Mouse (Mus musculus) small intestine, adult 10 weeks (tissue): ENCODE data around the gene Gm45808. TPM values are rescaled to one million over a fixed set of nuclear protein-coding genes. Genes with fewer than 3 reads are reported as not detected.

Experiments
- polyA plus RNA-seq: library from polyadenylated mRNA; stranded (reverse); fragments of 350-450 nt; fragmentation: Illumina TruSeq; extraction: RNeasy Lipid Tissue Mini Kit (QIAGEN cat#74804); gene quantifications from one replicate; pipeline ENCODE4 v1.2.3, GENCODE M21; 2014; ENCODE audit warnings: low replicate concordance

The Gm45808 gene
- not detected for polyA plus RNA-seq

DNA sequence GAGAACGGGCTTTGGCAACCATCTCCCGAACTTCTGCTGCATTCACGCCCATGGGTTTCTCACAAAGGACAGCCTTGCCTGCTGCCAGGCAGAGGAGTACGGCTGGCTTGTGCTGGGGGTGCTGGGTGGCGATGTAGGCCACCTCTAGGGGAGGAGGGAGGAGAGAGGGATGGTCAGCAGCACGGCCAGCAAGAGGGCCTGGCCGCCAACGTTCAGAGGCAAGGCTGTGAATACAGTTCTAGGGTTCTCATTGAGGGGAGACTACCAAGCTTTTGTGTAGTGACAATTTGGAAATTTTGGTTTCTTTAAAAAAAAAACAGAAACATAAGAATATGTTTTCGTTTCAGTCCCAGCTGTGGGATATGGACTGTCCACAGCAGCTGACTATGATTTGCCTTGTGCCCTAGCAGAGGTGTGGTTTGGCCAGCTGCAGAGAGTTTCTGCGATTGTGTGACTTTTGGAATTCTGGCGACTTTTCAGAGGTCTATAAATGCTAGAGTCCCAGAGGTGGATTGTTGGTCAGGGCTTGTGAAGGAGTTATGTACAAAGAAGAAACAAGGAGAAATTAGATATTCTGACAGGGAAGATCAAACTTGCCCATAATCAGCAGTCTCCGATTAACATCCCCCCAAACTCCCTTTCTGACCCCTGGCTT, at the start of gene Gm45808:
Gene Gm45808 (minus strand): TSS at position 51 of the 655 bp plus-strand sequence.

DNA sequence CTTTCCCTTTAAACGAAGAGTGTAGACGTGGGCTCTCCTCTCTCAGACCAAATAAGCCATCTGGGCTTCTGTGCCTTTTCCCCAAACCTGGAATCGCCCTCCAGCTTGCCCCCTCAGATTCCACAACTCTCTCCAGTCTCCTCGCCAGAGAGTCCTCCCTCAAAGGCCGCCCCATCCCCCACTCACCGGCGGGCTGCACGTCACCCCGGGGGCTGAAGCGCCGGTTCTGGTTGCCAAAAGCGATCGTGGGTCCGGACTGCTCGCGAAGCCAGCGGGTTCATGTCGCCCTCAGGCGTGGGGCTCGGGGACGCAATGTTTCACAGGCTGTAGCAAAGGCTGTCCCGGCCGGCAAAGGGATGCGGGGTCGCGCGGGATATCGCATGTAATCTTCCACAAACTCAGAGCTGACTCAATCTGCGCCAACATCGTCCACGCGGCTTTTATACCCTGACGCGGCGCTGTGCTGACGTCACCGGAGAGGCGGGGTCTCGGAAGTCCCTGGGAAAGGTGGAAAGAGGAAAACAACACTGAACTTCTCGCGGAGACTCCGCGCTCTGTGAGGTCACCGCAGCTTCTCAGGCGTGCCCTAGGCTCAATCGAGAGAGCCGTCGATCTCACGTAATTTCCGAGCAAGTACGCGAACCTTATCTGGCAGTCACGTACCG, 39.3 kb upstream of the Gm45808 start, which contains the start of the genes Ppp1r15a and Plekha4:
Gene Ppp1r15a (minus strand): TSS at position 460 of the 665 bp plus-strand sequence.
Gene Plekha4 (plus strand): TSS at position 522 of the 665 bp plus-strand sequence.

DNA sequence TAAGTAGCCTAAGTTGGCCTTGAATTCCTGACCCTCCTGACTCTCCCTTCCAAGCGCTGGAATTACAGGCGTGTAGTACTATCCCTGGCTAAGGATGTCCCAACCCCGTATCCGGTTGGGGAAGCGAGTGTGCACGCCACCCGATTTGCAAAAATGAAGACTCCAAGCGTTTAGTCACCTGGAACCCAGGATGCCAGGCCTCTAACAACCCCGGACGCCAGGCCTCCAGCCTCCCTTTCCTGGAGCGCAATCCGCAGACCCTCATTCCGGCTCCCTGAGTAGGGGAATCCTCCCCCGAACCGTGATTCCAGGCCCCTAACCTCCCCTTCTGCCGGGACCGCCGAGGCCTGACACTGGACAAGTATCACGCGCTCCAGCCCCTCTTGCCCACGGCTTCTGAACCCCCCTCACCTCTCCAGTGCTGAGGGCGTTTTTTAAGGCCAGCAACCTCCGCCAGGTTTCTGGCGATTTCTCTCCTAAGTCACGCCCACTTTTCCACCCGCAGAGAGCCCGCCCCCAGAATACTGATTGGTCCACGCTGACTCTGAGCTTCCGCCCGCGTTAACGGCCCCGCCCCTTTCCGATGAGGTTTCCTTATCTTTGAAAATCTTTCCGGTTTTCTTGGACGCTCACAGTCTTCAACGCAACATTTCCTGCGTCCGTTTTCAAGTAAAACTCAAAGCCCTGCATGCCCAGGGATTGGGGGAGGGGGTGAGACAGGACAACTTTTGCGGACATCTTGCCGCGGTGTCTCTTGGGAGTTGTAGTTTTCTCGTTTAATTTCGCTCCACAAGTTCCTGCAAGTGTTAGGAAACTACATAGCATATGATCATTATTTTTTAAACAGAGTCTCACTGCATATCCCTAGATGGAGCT, 23.5 kb upstream of the Gm45808 start, which contains the start of gene Nucb1:
Gene Nucb1 (minus strand): TSS at position 495 of the 876 bp plus-strand sequence.

DNA sequence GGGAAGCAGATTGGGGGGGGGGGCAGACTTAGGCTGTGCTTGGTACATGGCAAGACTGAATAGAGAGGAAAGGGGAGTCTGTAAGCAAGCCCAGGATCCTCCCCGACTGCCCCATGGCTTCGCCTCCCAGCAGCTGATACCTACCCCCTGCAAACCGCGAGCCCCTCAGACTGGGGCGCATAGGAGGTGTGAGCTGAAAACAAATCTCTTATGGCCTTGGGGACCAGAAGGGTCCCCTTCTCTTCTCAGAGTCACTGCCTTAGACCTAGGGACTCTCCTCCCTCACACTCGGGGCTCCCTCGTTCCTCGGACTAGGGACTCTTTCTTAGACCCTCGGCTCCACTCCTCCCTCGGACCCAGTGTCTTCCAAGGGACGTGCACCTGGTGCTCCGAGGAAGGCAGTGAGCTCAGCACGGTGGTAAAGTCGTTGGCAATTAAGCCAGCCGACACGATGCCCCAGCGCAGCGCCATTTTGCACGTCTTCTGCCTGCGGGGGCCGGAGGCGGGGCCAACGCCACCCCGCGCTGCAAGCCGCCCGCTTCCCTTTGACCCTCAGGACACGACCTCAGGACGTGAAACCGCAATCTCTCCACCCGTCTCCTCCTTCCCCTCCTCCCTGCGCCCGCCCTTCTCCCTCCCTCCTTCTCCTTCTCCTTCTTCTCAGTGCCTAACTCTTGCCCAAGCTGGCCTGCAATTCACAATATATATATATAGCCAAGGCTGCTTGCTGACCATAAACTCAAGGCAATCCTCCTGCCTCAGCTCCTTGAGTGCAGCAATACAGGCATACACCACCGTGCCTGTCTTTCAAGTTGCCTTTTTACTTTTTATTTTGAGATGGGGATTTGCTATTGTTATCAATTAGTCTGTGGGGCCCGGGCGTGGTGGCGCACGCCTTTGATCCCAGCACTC, 1.9 kb upstream of the Gm45808 start, which contains the start of gene Dhdh:
Gene Dhdh (minus strand): TSS at position 513 of the 912 bp plus-strand sequence.

DNA sequence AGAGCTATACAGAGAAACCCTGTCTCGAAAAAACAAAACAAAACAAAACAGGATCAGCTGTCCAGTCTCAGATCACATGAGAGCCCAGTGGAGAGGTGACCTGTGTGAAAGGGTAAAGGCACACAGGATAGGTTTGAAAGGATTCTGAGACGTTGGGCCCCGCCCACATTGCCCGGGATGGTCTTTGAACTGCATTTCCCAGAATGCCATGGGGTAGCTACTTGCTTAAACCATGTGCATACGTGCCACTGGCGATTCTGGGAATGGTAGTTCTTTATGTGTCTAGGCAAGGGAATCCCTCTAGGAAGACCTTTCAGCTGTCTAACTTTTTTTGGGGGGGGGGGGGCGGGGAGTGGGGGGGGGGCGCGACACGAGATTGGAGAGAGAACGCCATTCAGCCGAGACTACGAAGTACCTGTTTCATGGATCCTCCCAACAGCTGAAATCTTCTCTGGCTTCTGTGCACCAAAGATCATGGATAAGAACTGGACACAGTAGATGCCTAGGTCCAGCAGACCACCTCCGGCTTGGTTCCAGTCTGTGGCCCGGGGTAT, 5.2 kb downstream of the Gm45808 start, which contains the start of gene Tulp2:
Gene Tulp2 (plus strand): TSS at position 504 of the 554 bp plus-strand sequence.

DNA sequence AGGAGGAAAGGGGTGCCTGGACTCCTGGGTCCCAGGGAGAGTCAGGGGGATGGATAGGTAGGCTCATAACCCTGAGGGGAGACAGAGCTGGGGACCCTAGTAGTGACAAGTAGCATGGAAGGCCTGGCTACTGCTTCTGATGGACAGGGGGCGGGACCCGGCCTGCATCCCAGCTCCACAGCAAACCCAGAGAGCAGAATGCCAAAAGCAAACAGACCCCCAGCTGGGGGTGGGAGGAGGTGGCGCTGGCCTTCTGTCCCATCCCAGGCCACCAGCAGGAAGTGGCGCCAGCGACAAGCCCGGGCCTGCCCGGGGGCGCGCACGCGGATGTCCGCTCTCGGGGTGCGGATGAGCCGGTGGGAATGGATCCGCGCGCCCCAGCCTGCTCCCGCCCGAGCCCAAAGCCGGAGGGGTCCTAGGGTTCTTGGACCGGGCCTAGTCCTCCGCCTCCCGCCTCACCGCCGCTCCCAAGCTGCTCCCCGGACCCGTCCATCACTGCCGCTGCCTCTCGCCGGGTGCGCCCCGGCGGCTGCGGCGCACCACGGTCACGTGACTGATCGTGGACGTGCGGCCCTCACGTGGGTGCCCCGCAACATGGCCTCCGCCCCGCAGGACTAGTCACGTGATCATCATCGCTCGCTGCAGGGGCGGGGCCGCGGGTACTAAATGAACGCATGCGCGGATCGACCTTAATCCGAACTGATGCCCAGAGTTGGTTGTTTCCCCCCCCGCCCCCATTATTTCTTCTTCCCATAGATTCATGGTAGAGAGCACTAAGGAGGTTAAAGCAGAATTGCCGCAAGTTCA, 20.1 kb downstream of the Gm45808 start, which contains the start of gene Bax:
Gene Bax (minus strand): TSS at position 616 of the 807 bp plus-strand sequence.

DNA sequence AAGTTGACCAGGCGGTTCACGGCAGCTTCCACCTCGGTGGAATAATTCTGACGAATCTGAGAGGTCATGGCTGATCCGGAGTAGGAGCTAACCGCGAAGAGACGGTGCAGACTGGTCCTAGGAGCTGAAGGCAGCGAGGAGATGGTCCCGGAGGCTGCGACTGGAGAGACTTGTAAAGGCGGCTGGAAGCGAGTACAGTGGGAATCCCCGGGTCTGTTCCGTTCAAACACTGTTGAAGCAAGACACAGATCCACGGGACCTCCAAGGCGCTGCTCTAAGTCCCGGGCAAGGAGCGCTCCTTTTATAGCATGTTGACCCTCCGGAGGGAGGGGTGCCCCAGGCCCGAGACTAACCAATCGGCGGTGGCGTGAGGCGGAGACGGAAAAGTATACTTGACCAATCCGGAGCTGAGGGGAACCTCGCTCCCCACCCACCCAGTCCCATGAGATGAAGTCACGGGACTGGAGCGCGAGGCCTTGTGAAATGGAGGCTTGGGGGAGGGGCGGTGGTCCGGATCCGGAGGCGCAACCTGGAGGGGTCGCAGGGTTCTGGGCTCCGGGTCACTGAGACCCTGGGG, 27.0 kb downstream of the Gm45808 start, which contains the start of gene Ftl1:
Gene Ftl1 (minus strand): TSS at position 321 of the 577 bp plus-strand sequence.

DNA sequence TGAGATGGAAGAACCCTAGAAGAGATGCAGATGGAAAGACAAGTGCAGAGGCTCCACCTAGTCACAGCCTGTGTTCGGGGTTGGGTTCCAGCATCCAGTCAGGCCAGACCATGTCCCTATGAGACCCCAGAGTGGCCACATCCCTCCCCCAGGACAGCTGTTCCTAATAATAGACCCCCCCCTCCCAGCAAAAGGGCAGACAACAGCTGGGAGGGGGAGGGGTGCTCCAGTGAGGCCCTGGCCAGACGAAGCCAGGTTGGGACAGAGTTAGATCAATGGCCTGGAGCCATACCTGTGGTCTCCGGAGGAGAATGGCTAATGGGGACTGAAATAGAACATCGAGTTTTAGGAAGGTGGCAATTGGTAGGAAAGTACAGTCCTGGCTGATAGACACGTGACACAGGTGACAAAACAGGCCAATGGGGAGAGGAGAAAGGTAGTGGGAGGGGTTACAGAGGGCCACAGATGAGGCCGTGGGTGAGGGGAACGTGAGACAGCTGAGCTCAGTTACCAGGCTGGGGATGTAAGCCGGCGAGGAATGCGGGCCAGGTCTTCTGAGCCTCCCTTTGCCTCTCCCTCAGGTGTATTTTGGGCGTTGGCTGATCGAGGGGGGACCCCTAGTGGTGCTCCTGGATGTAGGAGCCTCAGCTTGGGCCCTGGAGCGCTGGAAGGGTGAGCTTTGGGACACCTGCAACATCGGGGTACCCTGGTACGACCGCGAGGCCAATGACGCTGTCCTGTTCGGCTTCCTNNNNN, 48.9 kb downstream of the Gm45808 start, which contains the start of gene Ruvbl2:
Gene Ruvbl2 (minus strand): TSS at position 576 of the 756 bp plus-strand sequence.

DNA sequence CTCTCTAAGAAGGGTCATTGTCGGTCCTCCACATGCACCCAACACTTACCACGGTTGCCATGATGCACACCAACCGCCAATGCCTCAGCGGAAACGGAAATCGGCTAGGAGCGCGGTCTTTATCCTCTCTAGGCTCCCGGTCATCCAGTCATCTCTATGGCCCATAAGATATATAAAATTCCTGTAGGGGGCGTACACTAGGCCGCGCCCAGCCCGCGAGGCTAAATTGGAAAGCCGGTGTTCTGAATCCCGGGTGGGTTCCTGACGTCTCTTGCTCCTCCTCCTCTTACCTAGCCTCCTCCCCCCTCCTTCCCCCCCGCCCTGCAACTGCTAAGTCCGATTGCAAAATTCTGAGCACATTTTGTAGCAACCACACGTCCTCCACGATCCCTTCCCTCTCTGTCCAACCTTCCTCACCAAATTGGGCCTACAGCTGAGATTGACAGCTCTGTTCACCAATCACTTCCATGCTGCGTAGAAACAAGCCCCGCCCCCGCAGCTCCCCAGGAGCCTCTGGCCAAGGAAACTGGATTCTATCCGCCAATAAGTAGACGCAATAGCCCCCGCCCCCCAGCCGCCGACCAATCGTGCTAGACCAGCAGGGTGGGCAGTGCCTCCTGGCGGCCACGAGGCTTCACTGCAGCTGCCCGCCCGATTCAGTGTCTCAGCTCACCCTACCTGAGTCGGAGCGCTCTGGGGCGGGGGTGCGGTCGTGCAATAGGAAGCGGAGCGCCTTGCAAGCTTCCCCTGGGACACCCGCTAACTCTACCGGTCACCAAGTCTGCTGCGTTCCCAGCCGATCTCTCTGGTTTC, 52.2 kb downstream of the Gm45808 start, which contains the start of gene Gys1:
Gene Gys1 (plus strand): TSS at position 642 of the 813 bp plus-strand sequence.

DNA sequence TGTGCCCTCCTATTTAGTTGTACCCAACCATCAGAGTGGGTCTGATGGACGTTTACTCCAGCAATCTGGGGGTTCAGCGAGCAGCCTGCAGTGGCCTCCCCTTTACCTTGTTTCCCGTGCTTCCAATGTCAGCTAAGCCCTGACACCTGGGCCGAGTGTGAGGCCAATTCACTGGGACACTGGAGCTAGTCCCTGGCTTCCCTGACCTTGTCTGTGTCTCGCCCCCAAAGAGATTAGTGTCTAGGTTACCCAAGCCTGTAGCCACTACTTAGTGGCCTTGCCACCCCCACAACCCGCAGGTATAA, 66.0 kb downstream of the Gm45808 start, which contains the start of gene Lhb:
Gene Lhb (plus strand): TSS at position 206 of the 305 bp plus-strand sequence.

Other genes starting within 250 kb of the Gm45808 start
- 2.0 TPM for gene Cd37, start 247.7 kb downstream of the Gm45808 start, polyA plus RNA-seq
- gene Slc6a16, start 245.7 kb downstream of the Gm45808 start, polyA plus RNA-seq = not detected
- not detected for gene Slc6a21, start 209.3 kb downstream of the Gm45808 start, polyA plus RNA-seq
- 3.0 TPM for gene Trpm4, start 153.0 kb downstream of the Gm45808 start, polyA plus RNA-seq
- not detected for gene Hrc, start 151.5 kb downstream of the Gm45808 start, polyA plus RNA-seq
- not detected for gene Ppfia3, start 119.8 kb downstream of the Gm45808 start, polyA plus RNA-seq
- not detected for gene Lin7b, start 116.2 kb downstream of the Gm45808 start, polyA plus RNA-seq
- 55.6 TPM for gene Snrnp70, start 91.1 kb downstream of the Gm45808 start, polyA plus RNA-seq
- gene Kcna7, start 81.2 kb downstream of the Gm45808 start, polyA plus RNA-seq = not detected
- not detected for gene Ntf5, start 73.1 kb downstream of the Gm45808 start, polyA plus RNA-seq
- not detected for gene Lhb, start 66.0 kb downstream of the Gm45808 start, polyA plus RNA-seq
- gene Gys1, start 52.0 kb downstream of the Gm45808 start, polyA plus RNA-seq = 1.0 TPM
- not detected for gene Ruvbl2, start 48.7 kb downstream of the Gm45808 start, polyA plus RNA-seq
- gene Ftl1, start 26.9 kb downstream of the Gm45808 start, polyA plus RNA-seq = 6.2 TPM
- 1.2 TPM for gene Bax, start 19.9 kb downstream of the Gm45808 start, polyA plus RNA-seq
- not detected for gene Tulp2, start 4.9 kb downstream of the Gm45808 start, polyA plus RNA-seq
- gene Dhdh, start 2.0 kb upstream of the Gm45808 start, polyA plus RNA-seq = 1.6 TPM
- 48.1 TPM for gene Nucb1, start 23.6 kb upstream of the Gm45808 start, polyA plus RNA-seq
- 0.59 TPM for gene Ppp1r15a, start 39.5 kb upstream of the Gm45808 start, polyA plus RNA-seq
- not detected for gene Plekha4, start 39.5 kb upstream of the Gm45808 start, polyA plus RNA-seq
- not detected for gene Hsd17b14, start 68.1 kb upstream of the Gm45808 start, polyA plus RNA-seq
- 0.93 TPM for gene Bcat2, start 83.3 kb upstream of the Gm45808 start, polyA plus RNA-seq
- not detected for gene Fgf21, start 128.7 kb upstream of the Gm45808 start, polyA plus RNA-seq
- not detected for gene Fut1, start 130.5 kb upstream of the Gm45808 start, polyA plus RNA-seq
- not detected for gene Izumo1, start 135.0 kb upstream of the Gm45808 start, polyA plus RNA-seq
- gene Rasip1, start 140.7 kb upstream of the Gm45808 start, polyA plus RNA-seq = not detected
- not detected for gene Mamstr, start 153.2 kb upstream of the Gm45808 start, polyA plus RNA-seq
- gene Fut2, start 179.6 kb upstream of the Gm45808 start, polyA plus RNA-seq = 0.22 TPM
- not detected for gene Ntn5, start 197.2 kb upstream of the Gm45808 start, polyA plus RNA-seq
- not detected for gene Sec1, start 207.6 kb upstream of the Gm45808 start, polyA plus RNA-seq
- gene Car11, start 213.0 kb upstream of the Gm45808 start, polyA plus RNA-seq = not detected
- 3.8 TPM for gene Dbp, start 218.3 kb upstream of the Gm45808 start, polyA plus RNA-seq
- gene Rpl18, start 228.6 kb upstream of the Gm45808 start, polyA plus RNA-seq = 1.6 TPM
- gene Sphk2, start 231.2 kb upstream of the Gm45808 start, polyA plus RNA-seq = 1.3 TPM
- 3.8 TPM for gene Fam83e, start 234.4 kb upstream of the Gm45808 start, polyA plus RNA-seq
- not detected for gene Spaca4, start 239.0 kb upstream of the Gm45808 start, polyA plus RNA-seq